Mouse (Mus musculus) mouse trophoblast stem cell (cell line): Measurements from ENCODE around the gene Ttpal.

ENCODE experiments used
- in situ Hi-C, 2 experiments: fragments of 300-500 bp; cut with MseI, MboI; formaldehyde crosslinking; loops; 2 replicates in 1 of 2; 3 replicates in 1 of 2; pipeline ENCODE4 v1.15.1; 2025

Ttpal gene

GRCm38 (mm10) chr2:163659431-163659830 is 57.3 kb downstream of the Ttpal start:
- in situ Hi-C loops: no loop called here

- in situ Hi-C loops: no loop called here
Observed at GRCm38 (mm10) chr2:163660103-163660701, 58.1 kb downstream of the Ttpal start.

GRCm38 (mm10) chr2:163661371-163661850 is 59.3 kb downstream of the Ttpal start:
- in situ Hi-C loops: no loop called here

GRCm38 (mm10) chr2:163662076-163662475 is 60.0 kb downstream of the Ttpal start:
- in situ Hi-C loops: no loop called here

- in situ Hi-C loops: no loop called here
Observed at GRCm38 (mm10) chr2:163662698-163663221, 60.6 kb downstream of the Ttpal start.

GRCm38 (mm10) chr2:163663930-163664329 is 61.8 kb downstream of the Ttpal start:
- in situ Hi-C loops: no loop called here

GRCm38 (mm10) chr2:163667045-163667444 is 64.9 kb downstream of the Ttpal start:
- in situ Hi-C loops: no loop called here
